Mouse (Mus musculus) adrenal gland, adult 2 months (tissue): ENCODE results near the gene Ndufaf4. TPM values are rescaled to one million over a fixed set of nuclear protein-coding genes. Genes with fewer than 3 reads are reported as not detected.

Source experiments
- polyA plus RNA-seq: library from polyadenylated mRNA; depleted of rRNA; stranded (reverse); fragments of >200 nt; gene quantifications from 2 replicates; pipeline ENCODE4 v1.2.3, GENCODE M21; 2012; rRNA removed
- total RNA-seq, 2 experiments: library from RNA; stranded (reverse); gene quantifications; 2 replicates each; pipeline ENCODE4 v1.2.3; 2021

Ndufaf4 gene
- total and polyA plus RNA-seq, 3 experiments: 5.7 to 44.6 (median 34.9) TPM

Other genes starting within 250 kb of the Ndufaf4 start
- 1 to 10 TPM; 3.1 to 5.0 TPM for gene Klhl32, start 47.0 kb upstream of the Ndufaf4 start, total RNA-seq
- gene Klhl32, start 47.0 kb upstream of the Ndufaf4 start, polyA plus RNA-seq: 2.3 and 2.5 TPM in 2 replicates
- 1 to 10 TPM; 3.8 to 5.4 TPM for gene Gpr63, start 68.3 kb downstream of the Ndufaf4 start, total RNA-seq
- 4.5 and 5.9 TPM in 2 replicates for gene Gpr63, start 68.3 kb downstream of the Ndufaf4 start, polyA plus RNA-seq